Mouse (Mus musculus): ENCODE data around the gene Clcf1. TPM values are rescaled to one million over a fixed set of nuclear protein-coding genes. Genes with fewer than 3 reads are reported as not detected.

The Clcf1 gene
- polyA plus RNA-seq, 1 experiment from 2014 or later: 0.40 TPM

DNA sequence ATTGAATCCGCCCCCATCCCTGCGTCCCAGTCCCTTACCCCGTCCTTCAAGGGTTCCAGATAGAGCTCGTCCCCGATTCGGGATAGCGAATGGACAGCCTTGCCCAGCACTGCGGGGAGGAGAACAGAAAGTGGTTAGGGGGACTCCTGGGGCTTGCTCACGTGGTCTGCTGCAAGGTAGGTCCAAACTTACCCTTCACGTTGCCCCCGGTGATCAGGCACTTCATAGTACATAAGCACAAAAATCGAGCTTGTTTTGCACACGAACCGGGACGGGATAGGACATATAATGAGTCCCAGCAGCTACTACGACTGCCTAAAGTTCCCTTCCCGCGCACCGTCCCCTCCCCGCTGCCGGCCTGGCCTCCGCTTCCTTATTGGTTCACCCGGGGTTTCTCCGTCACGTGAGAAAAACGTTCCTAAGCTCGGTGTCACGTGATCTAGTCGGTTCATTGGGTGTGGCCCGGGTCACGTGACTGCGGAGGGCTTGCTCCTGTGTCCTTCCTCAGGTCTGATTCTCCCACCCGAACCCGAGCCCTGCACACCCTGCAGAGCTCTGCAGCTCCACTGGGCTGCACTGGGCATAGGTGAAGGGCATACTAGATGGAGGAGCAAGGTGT, 12.6 kb upstream of the Clcf1 start, which contains the start of gene Rad9a:
Gene Rad9a (minus strand): TSS at position 372 of the 619 bp plus-strand sequence.
- peak within 1 kb of the TSS; percentile 57 for H3K4me3 ChIP-seq (ENCODE audit: low read depth, low read length)
- no peaks in the 10 kb centered on the region for H3K9me3 ChIP-seq (replicated peaks; ENCODE audit: control insufficient read depth, low read length, poor library complexity, severe bottlenecking)
- peaks cover 23% of the 10 kb centered on the region for H3K4me1 ChIP-seq (ENCODE audit: control insufficient read depth, insufficient read depth, low read length)
- under 1% methylated on average over 34 of the region's 34 CpGs for WGBS
- peak within 1 kb of the TSS; percentile 85 for H3K9ac ChIP-seq (ENCODE audit: low read depth, low read length)
- peak within 1 kb of the TSS; percentile 97 for H3K4me2 ChIP-seq (ENCODE audit: low read length)
- peak within 1 kb of the TSS; percentile 70; the same call in 1 of the 2 replicates for H3K27ac ChIP-seq (ENCODE audit: low read length)
- ATAC-seq: peak; percentile 88
- peaks cover 2% of the 10 kb centered on the region for H3K27me3 ChIP-seq (ENCODE audit: control insufficient read depth, insufficient read depth, low read depth, low read length)
- H3K36me3 ChIP-seq (ENCODE audit: control insufficient read depth, insufficient read depth, low read length): peaks cover 7% of the 10 kb centered on the region; the same call in 1 of the 2 replicates

DNA sequence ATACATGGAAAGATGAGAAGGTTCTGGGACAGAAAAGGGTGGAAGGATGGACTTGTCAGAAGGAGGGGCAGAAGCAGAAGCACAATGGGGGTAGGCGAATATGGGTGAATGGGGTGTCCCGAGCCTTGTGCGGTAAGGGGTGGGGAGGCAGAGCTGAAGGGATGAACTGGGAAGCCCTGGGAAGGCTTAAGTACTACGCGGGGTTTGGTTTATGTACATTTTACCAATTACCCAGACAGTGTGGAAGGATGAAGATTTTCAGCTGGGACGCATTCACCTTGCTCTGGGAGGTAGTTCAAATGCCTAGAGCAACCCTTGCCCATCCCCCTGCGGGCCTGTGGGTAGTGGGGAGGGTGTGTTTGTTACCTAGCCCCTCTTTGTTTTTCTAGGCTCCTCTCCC, 11.9 kb upstream of the Clcf1 start:
- peak overlapping the region; percentile 70; the same call in 1 of the 2 replicates for H3K27ac ChIP-seq (ENCODE audit: low read length)

DNA sequence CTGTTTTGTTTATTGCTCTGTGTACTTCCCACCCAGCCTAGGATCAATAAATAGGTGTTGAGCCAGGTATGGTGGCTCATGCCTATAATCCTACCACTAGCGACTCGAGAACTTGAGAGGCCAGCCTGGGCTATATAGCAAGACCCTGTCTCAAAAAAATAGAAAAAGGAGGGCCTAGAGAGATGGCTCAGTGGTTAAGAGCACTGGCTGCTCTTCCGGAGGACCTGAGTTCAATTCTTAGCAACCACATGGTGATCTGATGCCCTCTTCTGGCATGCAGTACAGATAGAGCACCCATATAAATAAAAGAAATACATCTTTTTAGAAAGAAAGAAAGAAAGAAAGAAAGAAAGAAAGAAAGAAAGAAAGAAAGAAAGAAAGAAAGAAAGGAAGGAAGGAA, 10.9 kb upstream of the Clcf1 start:
- Histone ChIP-seq H3K9ac (ENCODE audit: low read depth, low read length) (no peak overlapping the region), H3K4me1 (ENCODE audit: control insufficient read depth, insufficient read depth, low read length) (peaks cover 23% of the 10 kb centered on the region), H3K27ac (ENCODE audit: low read length) (no peak overlapping the region), H3K36me3 (ENCODE audit: control insufficient read depth, insufficient read depth, low read length) (no peaks in the 10 kb centered on the region), H3K4me3 (ENCODE audit: low read depth, low read length) (no peak overlapping the region), H3K4me2 (ENCODE audit: low read length) (no peak overlapping the region), H3K27me3 (ENCODE audit: control insufficient read depth, insufficient read depth, low read depth, low read length) (peaks cover 2% of the 10 kb centered on the region), H3K9me3 (replicated peaks; ENCODE audit: control insufficient read depth, low read length, poor library complexity, severe bottlenecking) (no peaks in the 10 kb centered on the region)
- ATAC-seq: no peak
- 72% methylated on average over 3 of the region's 3 CpGs for WGBS

More for the DNA sequence above, 11.9 kb upstream of the Clcf1 start:
- H3K27me3 ChIP-seq (ENCODE audit: control insufficient read depth, insufficient read depth, low read depth, low read length): peaks cover 2% of the 10 kb centered on the region
- H3K4me2 ChIP-seq (ENCODE audit: low read length): peak overlapping the region; percentile 97
- H3K4me3 ChIP-seq (ENCODE audit: low read depth, low read length): peak overlapping the region; percentile 57
- H3K4me1 ChIP-seq (ENCODE audit: control insufficient read depth, insufficient read depth, low read length): peaks cover 23% of the 10 kb centered on the region
- peak; percentile 34 for ATAC-seq
- WGBS: 23% methylated on average over 7 of the region's 7 CpGs
- no peaks in the 10 kb centered on the region for H3K9me3 ChIP-seq (replicated peaks; ENCODE audit: control insufficient read depth, low read length, poor library complexity, severe bottlenecking)
- H3K36me3 ChIP-seq (ENCODE audit: control insufficient read depth, insufficient read depth, low read length): 0 out of 2 replicates have a peak, but pooled peaks cover 2% of the 10 kb centered on the region
- peak overlapping the region; percentile 85 for H3K9ac ChIP-seq (ENCODE audit: low read depth, low read length)

DNA sequence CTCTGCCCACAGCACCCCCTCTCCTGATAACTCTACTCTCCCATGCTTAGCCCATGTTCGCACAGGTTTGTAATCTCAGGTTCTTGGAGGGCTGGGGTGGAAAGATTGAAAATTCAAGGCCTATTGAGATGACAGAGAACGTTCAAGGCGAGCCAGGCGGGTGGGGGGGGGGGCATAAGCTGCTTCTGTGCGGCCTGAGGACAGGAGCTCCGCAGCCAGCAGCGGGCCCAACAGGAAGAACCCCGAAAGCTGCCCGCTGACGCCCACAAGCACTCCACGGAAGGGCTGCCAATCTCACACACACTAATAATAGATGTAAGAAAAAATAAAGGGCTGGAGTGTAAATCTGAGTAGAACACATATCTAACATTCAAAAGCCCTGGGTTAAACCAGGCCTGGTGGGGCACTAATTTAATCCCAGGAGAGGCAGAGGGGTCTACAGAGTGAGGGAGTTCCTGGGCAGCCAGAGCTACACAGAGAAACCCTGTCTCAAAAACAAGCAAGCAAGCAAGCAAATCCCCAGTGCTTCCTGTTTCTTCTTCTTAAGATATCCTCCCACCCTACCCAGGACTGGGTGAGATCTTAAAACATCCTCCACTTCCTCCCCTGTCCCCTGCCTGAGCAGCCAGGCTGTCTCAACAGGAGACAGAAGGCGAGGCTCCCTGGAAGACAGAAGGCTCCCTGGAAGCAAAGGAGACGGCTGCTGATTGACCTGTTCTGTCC, 10.3 kb upstream of the Clcf1 start:
- 70% methylated on average over 13 of the region's 13 CpGs for WGBS
- H3K9ac ChIP-seq (ENCODE audit: low read depth, low read length): no peak overlapping the region

DNA sequence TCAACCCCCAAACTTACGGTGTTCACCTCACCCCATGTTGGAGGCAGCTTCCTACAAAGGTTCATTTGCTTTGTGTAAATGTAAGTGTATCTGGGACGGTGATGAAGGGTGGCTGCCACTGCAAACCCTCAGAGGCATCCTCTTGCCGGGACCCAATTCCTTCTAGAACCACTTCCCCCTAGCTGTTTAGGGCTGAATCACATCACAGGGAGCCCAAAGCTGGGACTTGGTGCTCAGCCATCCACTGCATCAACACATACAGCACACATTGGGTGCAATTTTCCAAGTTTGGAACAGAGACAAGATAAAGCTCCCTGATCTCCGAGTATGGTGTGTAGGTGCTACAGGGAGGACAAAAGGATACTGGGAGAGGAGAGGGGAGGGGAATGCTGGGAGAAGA, 9.1 kb upstream of the Clcf1 start:
- 75% methylated on average over 3 of the region's 4 CpGs for WGBS
- no peak for ATAC-seq
- no peak overlapping the region for H3K9ac ChIP-seq (ENCODE audit: low read depth, low read length)

More for the DNA sequence above, 10.3 kb upstream of the Clcf1 start:
- H3K27ac ChIP-seq (ENCODE audit: low read length): no peak overlapping the region
- H3K27me3 ChIP-seq (ENCODE audit: control insufficient read depth, insufficient read depth, low read depth, low read length): peaks cover 2% of the 10 kb centered on the region
- ATAC-seq: no peak
- peaks cover 23% of the 10 kb centered on the region for H3K4me1 ChIP-seq (ENCODE audit: control insufficient read depth, insufficient read depth, low read length)
- no peak overlapping the region for H3K4me2 ChIP-seq (ENCODE audit: low read length)
- H3K9me3 ChIP-seq (replicated peaks; ENCODE audit: control insufficient read depth, low read length, poor library complexity, severe bottlenecking): no peaks in the 10 kb centered on the region
- no peaks in the 10 kb centered on the region for H3K36me3 ChIP-seq (ENCODE audit: control insufficient read depth, insufficient read depth, low read length)
- H3K4me3 ChIP-seq (ENCODE audit: low read depth, low read length): no peak overlapping the region

DNA sequence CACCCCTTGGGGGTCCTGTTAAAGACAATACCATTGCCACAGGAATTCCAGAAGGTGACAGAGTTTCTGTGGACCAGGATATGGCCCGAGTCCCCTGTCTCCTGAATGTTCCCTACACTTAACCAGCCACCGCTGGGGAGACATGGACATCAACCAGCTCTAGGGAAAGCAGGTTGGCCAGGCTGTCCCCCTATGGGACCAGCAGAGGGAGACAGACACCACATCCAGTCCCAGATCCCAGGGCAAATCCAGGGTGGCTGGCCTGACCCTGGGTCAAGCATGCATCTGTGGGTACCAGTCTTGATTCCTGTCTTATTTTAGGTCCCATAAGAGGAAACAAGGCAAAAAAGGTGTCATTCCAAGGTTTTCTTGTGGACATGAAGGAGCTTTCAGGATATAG, 7.1 kb upstream of the Clcf1 start:
- Histone ChIP-seq H3K9me3 (replicated peaks; ENCODE audit: control insufficient read depth, low read length, poor library complexity, severe bottlenecking) (no peaks in the 10 kb centered on the region), H3K27ac (ENCODE audit: low read length) (no peak overlapping the region), H3K27me3 (ENCODE audit: control insufficient read depth, insufficient read depth, low read depth, low read length) (peaks cover 10% of the 10 kb centered on the region), H3K4me3 (ENCODE audit: low read depth, low read length) (no peak overlapping the region), H3K4me1 (ENCODE audit: control insufficient read depth, insufficient read depth, low read length) (peaks cover 8% of the 10 kb centered on the region), H3K36me3 (ENCODE audit: control insufficient read depth, insufficient read depth, low read length) (no peaks in the 10 kb centered on the region), H3K4me2 (ENCODE audit: low read length) (no peak overlapping the region), H3K9ac (ENCODE audit: low read depth, low read length) (no peak overlapping the region)
- WGBS: 3% methylated on average over 2 of the region's 2 CpGs
- ATAC-seq: no peak

More for the DNA sequence above, 9.1 kb upstream of the Clcf1 start:
- Histone ChIP-seq H3K36me3 (ENCODE audit: control insufficient read depth, insufficient read depth, low read length) (no peaks in the 10 kb centered on the region), H3K4me2 (ENCODE audit: low read length) (no peak overlapping the region), H3K9me3 (replicated peaks; ENCODE audit: control insufficient read depth, low read length, poor library complexity, severe bottlenecking) (no peaks in the 10 kb centered on the region), H3K4me1 (ENCODE audit: control insufficient read depth, insufficient read depth, low read length) (peaks cover 23% of the 10 kb centered on the region), H3K27ac (ENCODE audit: low read length) (no peak overlapping the region), H3K27me3 (ENCODE audit: control insufficient read depth, insufficient read depth, low read depth, low read length) (peaks cover 5% of the 10 kb centered on the region), H3K4me3 (ENCODE audit: low read depth, low read length) (no peak overlapping the region)

DNA sequence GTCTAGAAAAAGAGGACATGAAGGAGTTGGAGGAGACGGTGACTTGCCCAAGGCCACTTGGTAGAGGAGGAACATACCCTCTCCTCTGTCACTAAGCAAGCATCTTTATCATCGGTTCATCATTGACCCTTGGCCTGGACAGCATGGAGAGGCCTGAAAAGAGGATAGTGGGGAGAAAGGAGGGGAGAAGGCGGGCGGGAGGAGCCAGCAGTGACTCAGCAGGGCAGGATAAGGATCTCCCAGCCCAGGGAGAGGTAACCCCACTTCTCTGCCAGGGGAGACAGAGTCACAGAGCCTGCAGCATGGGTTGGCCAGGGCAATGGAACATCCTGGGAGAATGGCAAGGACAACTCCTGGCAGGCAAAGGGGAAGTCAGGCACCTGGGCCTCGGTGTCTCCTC, 5.5 kb upstream of the Clcf1 start:
- no peaks in the 10 kb centered on the region for H3K4me1 ChIP-seq (ENCODE audit: control insufficient read depth, insufficient read depth, low read length)
- H3K36me3 ChIP-seq (ENCODE audit: control insufficient read depth, insufficient read depth, low read length): no peaks in the 10 kb centered on the region
- H3K27ac ChIP-seq (ENCODE audit: low read length): no peak overlapping the region
- H3K4me3 ChIP-seq (ENCODE audit: low read depth, low read length): no peak overlapping the region
- H3K9me3 ChIP-seq (replicated peaks; ENCODE audit: control insufficient read depth, low read length, poor library complexity, severe bottlenecking): no peaks in the 10 kb centered on the region
- 87% methylated on average over 5 of the region's 5 CpGs for WGBS
- H3K27me3 ChIP-seq (ENCODE audit: control insufficient read depth, insufficient read depth, low read depth, low read length): peaks cover 22% of the 10 kb centered on the region
- H3K9ac ChIP-seq (ENCODE audit: low read depth, low read length): no peak overlapping the region
- ATAC-seq: no peak
- H3K4me2 ChIP-seq (ENCODE audit: low read length): no peak overlapping the region

DNA sequence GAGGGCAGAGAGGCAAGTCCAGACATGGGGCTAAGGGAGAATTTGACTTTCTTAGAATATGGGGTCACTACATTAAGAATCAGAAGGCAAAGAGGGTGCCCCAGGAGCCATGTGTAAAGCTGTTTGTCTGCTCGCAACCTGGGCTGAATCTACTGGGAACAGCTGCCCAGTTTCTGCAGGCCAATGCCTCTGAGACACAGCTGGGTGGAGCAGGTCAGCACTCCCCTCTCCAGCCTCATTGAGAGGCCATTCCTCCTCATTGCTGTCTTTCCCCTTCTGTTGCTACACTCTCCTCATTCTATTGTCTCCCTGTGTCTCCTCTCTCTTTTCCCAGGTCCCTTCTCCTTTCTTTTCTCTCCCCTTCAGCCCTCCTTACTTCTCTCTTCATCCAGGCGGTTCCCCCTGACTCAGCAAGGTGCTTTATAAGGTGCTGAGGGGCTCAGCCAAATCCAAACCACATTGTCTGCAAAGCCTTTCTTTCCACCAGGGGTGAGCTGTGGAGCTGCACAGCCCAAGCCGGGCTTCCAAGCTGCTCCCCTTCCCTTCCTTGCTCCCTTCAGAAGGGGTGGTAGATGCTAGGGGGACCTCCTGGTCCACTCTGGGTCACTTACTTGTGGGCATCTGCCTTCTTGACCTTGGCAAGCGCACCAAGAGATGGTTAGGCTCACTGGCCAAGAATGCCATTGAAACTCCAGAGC, 2.0 kb upstream of the Clcf1 start:
- Histone ChIP-seq H3K27me3 (ENCODE audit: control insufficient read depth, insufficient read depth, low read depth, low read length) (peaks cover 36% of the 10 kb centered on the region), H3K9ac (ENCODE audit: low read depth, low read length) (no peak overlapping the region), H3K4me3 (ENCODE audit: low read depth, low read length) (no peak overlapping the region), H3K4me1 (ENCODE audit: control insufficient read depth, insufficient read depth, low read length) (peaks cover 16% of the 10 kb centered on the region), H3K9me3 (replicated peaks; ENCODE audit: control insufficient read depth, low read length, poor library complexity, severe bottlenecking) (no peaks in the 10 kb centered on the region), H3K36me3 (ENCODE audit: control insufficient read depth, insufficient read depth, low read length) (no peaks in the 10 kb centered on the region), H3K27ac (ENCODE audit: low read length) (no peak overlapping the region), H3K4me2 (ENCODE audit: low read length) (no peak overlapping the region)
- ATAC-seq: no peak
- 22% methylated on average over 4 of the region's 4 CpGs for WGBS

All from midbrain, embryonic 16.5 days (tissue).